ENCODE assay signal across 7 mouse cellular contexts in genomic region chr14:55635523-55636007, GRCm38 (mm10). TPM values are rescaled to one million over a fixed set of nuclear protein-coding genes. Genes with fewer than 3 reads are reported as not detected.
DNase-seq lines count a peak whose midpoint lies in the region; ATAC-seq lines count a peak whose summit lies in the region.

Gene Ipo4 (minus strand): TSS chr14:55635957.

- ATAC-seq in granulocyte monocyte progenitor cell, adult 5-6 weeks (replicated peaks; ENCODE audit: poor library complexity, severe bottlenecking), result peak; percentile 95
- peak; percentile 93 for ATAC-seq in midbrain, embryonic 13.5 days

- H3K9ac ChIP-seq in midbrain, embryonic 13.5 days (replicated peaks), result peak within 1 kb of the TSS; percentile 80

- H3K4me3 ChIP-seq in embryonic facial prominence, embryonic 10.5 days, result peak within 1 kb of the TSS; percentile 70
- H3K4me3 ChIP-seq in limb, embryonic 10.5 days, result peak within 1 kb of the TSS; percentile 85
- peak within 1 kb of the TSS; percentile 70 for H3K4me3 ChIP-seq in midbrain, embryonic 13.5 days (replicated peaks)

- DNase-seq in adrenal gland, postnatal 10 days, result peak; percentile 93
- DNase-seq in embryonic facial prominence, embryonic 10.5 days (ENCODE audit: low spot score), result peak; percentile 94
- peak; percentile 85 for DNase-seq in kidney, adult 11 months
- DNase-seq in limb, embryonic 10.5 days (ENCODE audit: low spot score), result peak; percentile 97
- DNase-seq in spleen, adult 12 weeks (ENCODE audit: low spot score), result peak; percentile 60

- peak within 1 kb of the TSS; percentile 95 for H3K4me2 ChIP-seq in midbrain, embryonic 13.5 days (replicated peaks)

- no peaks in the 10 kb centered on the region for H3K27me3 ChIP-seq in embryonic facial prominence, embryonic 10.5 days (replicated peaks; ENCODE audit: low read depth, poor library complexity, severe bottlenecking)
- H3K27me3 ChIP-seq in limb, embryonic 10.5 days (ENCODE audit: low read depth, poor library complexity, severe bottlenecking), result no peaks in the 10 kb centered on the region
- no peaks in the 10 kb centered on the region for H3K27me3 ChIP-seq in midbrain, embryonic 13.5 days

- H3K4me1 ChIP-seq in embryonic facial prominence, embryonic 10.5 days, result peaks cover 18% of the 10 kb centered on the region
- peaks cover 20% of the 10 kb centered on the region for H3K4me1 ChIP-seq in limb, embryonic 10.5 days
- peaks cover 20% of the 10 kb centered on the region for H3K4me1 ChIP-seq in midbrain, embryonic 13.5 days (replicated peaks)

- peak within 1 kb of the TSS; percentile 83 for H3K27ac ChIP-seq in embryonic facial prominence, embryonic 10.5 days (replicated peaks)
- peak within 1 kb of the TSS; percentile 84 for H3K27ac ChIP-seq in limb, embryonic 10.5 days
- H3K27ac ChIP-seq in midbrain, embryonic 13.5 days, result peak within 1 kb of the TSS; percentile 78

- WGBS in embryonic facial prominence, embryonic 10.5 days, result 2% methylated on average over 33 of the region's 33 CpGs
- 2% methylated on average over 33 of the region's 33 CpGs for WGBS in limb, embryonic 10.5 days
- WGBS in midbrain, embryonic 13.5 days, result 2% methylated on average over 33 of the region's 33 CpGs

- H3K36me3 ChIP-seq in embryonic facial prominence, embryonic 10.5 days (replicated peaks), result peaks cover 85% of the 10 kb centered on the region
- peaks cover 85% of the 10 kb centered on the region for H3K36me3 ChIP-seq in limb, embryonic 10.5 days
- H3K36me3 ChIP-seq in midbrain, embryonic 13.5 days, result peaks cover 76% of the 10 kb centered on the region

- no peaks in the 10 kb centered on the region for H3K9me3 ChIP-seq in embryonic facial prominence, embryonic 10.5 days
- no peaks in the 10 kb centered on the region for H3K9me3 ChIP-seq in limb, embryonic 10.5 days (replicated peaks)
- H3K9me3 ChIP-seq in midbrain, embryonic 13.5 days, result no peaks in the 10 kb centered on the region

RNA-seq across cellular contexts. Expression of gene Ipo4, which starts in this region (rescaled TPM):
- 10 to 100 TPM; 72.1 to 82.4 TPM for total RNA-seq in adrenal gland, postnatal 10 days (2021)
- 118 and 126 TPM in 2 replicates for polyA plus RNA-seq in embryonic facial prominence, embryonic 10.5 days (2016; fragmentation: Nextera tagmentation; extraction: Ambion mirVana)
- total RNA-seq in granulocyte monocyte progenitor cell, adult 5-6 weeks (2014; fragmentation: Nextera tagmentation), result 47.3 and 49.7 TPM in 2 replicates
- 14.3 and 25.5 TPM in 2 replicates for total RNA-seq in granulocyte monocyte progenitor cell, adult 5-6 weeks (2017)
- 134 and 152 TPM in 2 replicates for polyA plus RNA-seq in limb, embryonic 10.5 days (2016; fragmentation: Nextera tagmentation; extraction: Ambion mirVana)
- polyA plus RNA-seq in midbrain, embryonic 13.5 days (2015; fragmentation: Nextera tagmentation; extraction: Ambion mirVana), result 75.1 and 82.2 TPM in 2 replicates

Comparison
In these comparisons a context has a peak if more than half of its experiments do, and no peak if none do; other contexts are left out.
1. Peak in every context shown above with its lines: DNase-seq, ATAC-seq, H3K4me3 ChIP-seq and H3K27ac ChIP-seq.